Mouse (Mus musculus) bone marrow, adult 2 months (tissue): Measurements from ENCODE around the gene Smarce1. TPM values are rescaled to one million over a fixed set of nuclear protein-coding genes. Genes with fewer than 3 reads are reported as not detected.

Source experiments
- H3K27ac ChIP-seq: fragments of 200-500 bp; 2 replicates; pipeline ENCODE4 v1.5.1; 2012; ENCODE audit warnings: low read depth, mild to moderate bottlenecking, control low read depth, inconsistent platforms, low read length; ENCODE audit not compliant: control insufficient read depth, poor library complexity, insufficient read depth
- H3K4me1 ChIP-seq: fragments of 200-500 bp; 2 replicates; pipeline ENCODE4 v1.6.1; 2011; ENCODE audit warnings: low read length; ENCODE audit not compliant: control insufficient read depth, insufficient read depth
- H3K4me3 ChIP-seq: fragments of 200-500 bp; replicated peaks from 2 replicates; pipeline ENCODE3; 2011; ENCODE audit warnings: mild to moderate bottlenecking, low read depth, low read length, control low read depth; ENCODE audit not compliant: control insufficient read depth
- CTCF ChIP-seq: fragments of 200-500 bp; IDR thresholded peaks from 2 replicates; pipeline ENCODE4 v1.5.1; 2011; ENCODE audit warnings: low read length, control low read depth; ENCODE audit not compliant: control insufficient read depth, insufficient read depth
- POLR2A ChIP-seq: fragments of 200-500 bp; IDR thresholded peaks from 2 replicates; pipeline ENCODE4 v1.6.1; 2011; ENCODE audit warnings: low read depth, mild to moderate bottlenecking, control low read depth, low read length, borderline replicate concordance; ENCODE audit not compliant: control insufficient read depth
- WGBS: fragments of 180-500 bp; shearing (Covaris S2); methylation state at CpG from one replicate; pipeline ENCODE4 v1.1.7; 2018; 5-methylcytosine and 5-hydroxymethylcytosine counted together
- polyA plus RNA-seq: library from polyadenylated mRNA; stranded (reverse); fragments of >200 nt; gene quantifications from 2 replicates; pipeline ENCODE4 v1.2.4, GENCODE M21; 2011; ENCODE audit warnings: low replicate concordance; ENCODE audit not compliant: missing spikeins, insufficient read depth, insufficient read length

Gene Smarce1
- polyA plus RNA-seq, 1 experiment, result 201 TPM

- no peaks in the 10 kb centered on the region; the same call in 1 of the 2 replicates for H3K4me1 ChIP-seq
- 91% methylated on average over 4 of the region's 4 CpGs for WGBS
- peak overlapping the region; percentile 35; the same call in 1 of the 2 replicates for H3K27ac ChIP-seq
- TF ChIP-seq POLR2A (no peak), CTCF (no peak)
- H3K4me3 ChIP-seq, result no peak overlapping the region
These were observed 43.5 kb downstream of the Smarce1 start for GRCm38 (mm10) chr11:99187348-99187747.

GRCm38 (mm10) chr11:99186836-99187235, 44.0 kb downstream of the Smarce1 start:
- Histone ChIP-seq H3K27ac (peak overlapping the region; percentile 35; the same call in 1 of the 2 replicates), H3K4me3 (no peak overlapping the region), H3K4me1 (no peaks in the 10 kb centered on the region; the same call in 1 of the 2 replicates)
- WGBS, result 42% methylated on average over 2 of the region's 2 CpGs
- TF ChIP-seq POLR2A, result no peak
- no peak for TF ChIP-seq CTCF

GRCm38 (mm10) chr11:99182575-99182974, 48.2 kb downstream of the Smarce1 start:
- WGBS, result 3% methylated on average over 11 of the region's 11 CpGs
- H3K27ac ChIP-seq, result no peak overlapping the region
- no peak overlapping the region for H3K4me3 ChIP-seq
- H3K4me1 ChIP-seq, result no peaks in the 10 kb centered on the region; the same call in 1 of the 2 replicates
- TF ChIP-seq POLR2A (no peak), CTCF (no peak)

GRCm38 (mm10) chr11:99180071-99180470, 50.7 kb downstream of the Smarce1 start:
- TF ChIP-seq POLR2A (no peak), CTCF (no peak)
- H3K4me3 ChIP-seq, result no peak overlapping the region
- H3K4me1 ChIP-seq, result no peaks in the 10 kb centered on the region; the same call in 1 of the 2 replicates
- no peak overlapping the region for H3K27ac ChIP-seq
- WGBS, result 69% methylated on average over 5 of the region's 5 CpGs

- Histone ChIP-seq H3K27ac (no peak overlapping the region), H3K4me3 (no peak overlapping the region), H3K4me1 (no peaks in the 10 kb centered on the region; the same call in 1 of the 2 replicates)
- WGBS, result 89% methylated on average over 1 of the region's 3 CpGs
- TF ChIP-seq POLR2A (no peak), CTCF (no peak)
These were observed 53.0 kb downstream of the Smarce1 start for GRCm38 (mm10) chr11:99177925-99178198.

- WGBS, result 50% methylated on average over 5 of the region's 5 CpGs
- no peak overlapping the region for H3K27ac ChIP-seq
- no peaks in the 10 kb centered on the region; the same call in 1 of the 2 replicates for H3K4me1 ChIP-seq
- TF ChIP-seq CTCF (no peak), POLR2A (no peak)
- no peak overlapping the region for H3K4me3 ChIP-seq
These were observed 53.5 kb downstream of the Smarce1 start for GRCm38 (mm10) chr11:99177054-99177924.

- WGBS, result 79% methylated on average over 4 of the region's 4 CpGs
- Histone ChIP-seq H3K4me1 (no peaks in the 10 kb centered on the region; the same call in 1 of the 2 replicates), H3K27ac (no peak overlapping the region), H3K4me3 (no peak overlapping the region)
- TF ChIP-seq CTCF (no peak), POLR2A (no peak)
These were observed 58.8 kb downstream of the Smarce1 start for GRCm38 (mm10) chr11:99172002-99172401.

GRCm38 (mm10) chr11:99171442-99171841, 59.4 kb downstream of the Smarce1 start:
- no peak for TF ChIP-seq CTCF
- no peak for TF ChIP-seq POLR2A
- no peak overlapping the region for H3K4me3 ChIP-seq
- H3K4me1 ChIP-seq, result peaks cover 2% of the 10 kb centered on the region; the same call in 1 of the 2 replicates
- 61% methylated on average over 2 of the region's 2 CpGs for WGBS
- peak overlapping the region; percentile 87; the same call in 1 of the 2 replicates for H3K27ac ChIP-seq
